Mouse (Mus musculus) frontal cortex, postnatal 36 days (tissue): ENCODE results near the gene Sephs2.
"Not testable (repeated sequence)": the region's sequence is repeated elsewhere in the genome, so short reads cannot be mapped to it uniquely, and the experiment has no call there.

ENCODE experiments used
- DNase-seq, 2 experiments: peaks; one replicate each; pipeline ENCODE4 v3.0.0; 2022; ENCODE audit warnings: low spot score in 2 of 2

Sephs2 gene

DNA sequence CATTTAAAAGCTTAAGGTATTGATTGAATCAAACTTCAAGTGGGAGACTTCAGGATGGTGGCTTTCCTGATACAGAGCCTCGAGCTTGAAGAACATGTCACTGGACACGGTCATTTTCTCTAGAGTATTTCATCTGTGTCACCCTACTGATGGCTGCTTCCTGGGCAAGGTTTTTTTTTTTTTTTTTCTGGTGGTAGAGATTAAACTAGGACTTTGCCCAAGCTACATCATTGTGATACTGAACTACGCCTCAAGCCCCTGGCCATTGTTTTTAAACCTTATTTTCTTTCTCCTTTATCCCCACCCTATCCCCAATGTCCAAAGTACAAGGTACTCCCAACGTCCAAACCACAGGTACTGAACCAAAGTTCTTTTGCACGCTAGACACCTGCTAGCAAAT is 3.2 kb downstream of the Sephs2 start:
- DNase-seq, result no peak

DNA sequence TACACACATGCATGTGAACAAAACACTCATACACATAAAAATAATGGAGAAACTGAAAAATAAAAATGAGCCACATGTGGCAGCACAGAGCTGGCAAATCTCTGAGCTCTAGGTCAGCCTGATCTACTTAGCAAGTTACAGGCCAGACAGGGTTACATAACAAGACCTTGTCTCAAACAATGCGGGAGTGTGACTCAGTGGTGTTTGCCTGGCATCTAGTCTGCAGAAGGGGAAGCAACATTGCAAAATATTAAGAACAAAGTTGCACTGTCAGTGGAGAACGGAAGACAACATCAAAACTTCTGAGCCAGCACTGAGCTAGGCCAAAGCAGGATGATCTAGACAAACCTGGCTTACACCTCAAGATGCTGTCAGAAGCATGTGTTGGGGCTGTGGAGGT is 3.6 kb downstream of the Sephs2 start:
- DNase-seq, result no peak

DNA sequence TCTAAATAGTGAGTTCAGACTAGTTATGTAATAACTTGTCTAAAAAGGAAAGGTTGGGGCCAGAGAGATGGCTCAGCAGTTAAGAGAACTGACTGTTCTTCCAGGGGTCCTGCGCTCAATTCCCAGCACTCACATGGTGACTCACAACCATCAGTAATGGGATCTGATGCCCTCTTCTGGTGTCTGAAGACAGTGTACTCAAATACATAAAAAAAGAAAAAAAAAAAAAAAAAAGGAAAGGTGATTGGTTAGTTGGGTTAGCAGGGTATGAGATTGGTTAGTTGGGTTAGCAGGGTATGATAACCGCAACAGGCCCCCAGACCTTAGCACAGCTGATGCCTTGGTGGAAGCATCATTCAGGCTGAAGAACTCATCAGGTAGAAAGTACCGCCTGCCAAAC is 10.3 kb downstream of the Sephs2 start:
- no peak for DNase-seq

DNA sequence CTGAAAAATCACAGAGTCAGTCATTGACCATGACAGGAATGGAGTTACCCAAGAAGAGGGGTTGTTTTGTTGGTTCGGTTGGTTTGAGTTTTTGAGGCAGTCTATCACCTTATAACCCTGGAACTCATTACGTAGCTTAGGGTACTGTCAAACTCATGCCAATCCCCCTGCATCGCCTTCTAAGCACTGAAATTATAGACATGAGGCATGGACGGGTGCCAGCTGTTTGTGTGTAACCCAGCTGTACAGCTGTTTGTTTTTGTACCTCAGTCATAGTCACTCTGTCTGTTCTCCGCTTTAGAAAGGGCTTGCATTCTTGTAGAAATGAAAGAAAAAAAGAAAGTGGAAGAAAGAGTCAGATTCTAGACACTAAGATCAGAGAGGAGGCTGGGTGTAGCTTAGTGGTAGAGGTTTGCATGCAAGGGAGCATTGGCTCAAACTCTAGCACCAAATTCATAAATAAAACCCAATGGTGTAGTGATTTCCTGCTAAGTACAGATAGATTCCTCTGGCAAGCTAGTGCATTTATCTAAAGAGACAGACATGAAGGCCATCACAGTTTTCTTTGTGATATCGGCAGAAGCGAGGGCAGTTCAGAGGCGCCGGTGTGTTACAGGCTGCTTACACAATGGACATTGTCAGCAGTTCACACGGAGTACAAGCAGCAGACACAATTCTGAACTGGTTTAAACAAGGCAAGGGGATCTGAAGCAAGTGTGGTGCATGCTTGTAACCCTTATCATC is 11.5 kb downstream of the Sephs2 start:
- DNase-seq, result no peak

DNA sequence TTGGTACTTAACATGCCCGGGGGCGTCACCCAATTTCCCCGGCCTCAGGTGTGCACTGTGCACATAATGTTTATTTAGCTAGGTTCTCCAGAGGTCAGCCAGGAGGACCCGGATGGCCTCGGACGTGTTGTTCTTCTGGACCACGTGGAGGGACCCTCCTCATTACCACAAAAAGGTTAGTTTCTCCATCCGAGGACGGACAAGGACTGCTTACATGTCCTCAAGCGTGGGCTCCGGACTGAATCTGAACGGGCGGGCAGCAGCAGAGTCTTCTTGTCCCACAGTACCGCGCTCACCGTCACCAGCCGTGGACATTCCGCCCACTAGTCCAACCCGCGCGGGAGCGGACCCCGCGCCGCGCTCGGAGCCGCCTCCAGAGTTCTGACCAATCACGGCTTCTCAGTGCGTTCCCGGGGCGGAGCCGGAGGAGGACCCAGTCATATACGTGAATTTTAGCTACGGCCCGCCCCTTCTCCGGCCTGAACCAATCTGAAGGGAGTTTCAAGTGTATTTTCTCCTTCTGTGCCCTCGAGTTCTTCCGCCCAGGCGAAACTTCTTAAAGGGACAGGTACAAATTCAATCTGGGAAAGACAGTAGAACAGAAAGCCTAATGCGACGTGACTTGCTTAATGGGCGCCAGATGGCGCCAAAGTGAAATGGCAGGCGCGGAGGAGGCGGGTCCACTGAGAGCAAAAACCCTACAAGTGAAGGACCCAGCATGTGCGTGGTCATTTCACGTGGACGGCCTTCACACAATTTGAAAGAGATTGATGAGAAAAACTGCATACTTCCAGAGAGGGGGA is 13.3 kb downstream of the Sephs2 start, which contains the start of gene Dctpp1:
Dctpp1 (minus strand) TSS at position 401 of the 803 bp plus-strand sequence.
- DNase-seq, result peak; percentile 96 to 99

DNA sequence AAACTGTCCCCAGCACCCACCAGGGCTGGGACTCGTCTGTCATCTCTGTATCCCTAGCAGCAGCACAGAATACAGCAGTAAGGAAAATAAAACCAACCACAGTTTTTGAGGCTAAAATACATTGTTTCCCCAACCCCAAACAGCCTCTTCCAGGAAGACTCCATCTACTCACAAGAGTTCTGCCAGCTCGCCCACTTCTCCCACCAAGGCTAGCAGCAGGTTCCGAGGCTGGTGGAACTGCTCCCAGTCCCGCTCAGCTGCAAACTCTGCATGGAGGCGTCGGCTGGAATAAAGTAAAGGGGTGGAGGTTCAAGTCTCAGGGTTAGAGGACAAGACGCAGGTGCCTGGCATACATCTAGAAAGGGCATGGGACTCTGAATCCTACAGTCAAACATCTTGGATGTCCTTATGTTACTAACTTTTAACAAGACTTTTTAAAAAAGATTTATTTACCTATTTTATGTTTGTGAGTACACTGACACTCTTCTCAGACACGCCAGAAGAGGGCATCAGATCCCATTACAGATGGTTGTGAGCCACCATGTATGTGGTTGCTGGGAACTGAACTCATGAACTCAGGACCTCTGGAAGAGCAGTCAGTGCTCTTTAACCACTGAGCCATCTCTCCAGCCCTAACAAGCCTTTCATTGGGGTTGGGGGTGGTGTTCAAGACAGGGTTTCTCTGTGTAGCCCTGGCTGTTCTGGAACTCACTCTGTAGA is 14.5 kb downstream of the Sephs2 start:
- DNase-seq, result peak in 1 of 2 experiments; percentile 50

DNA sequence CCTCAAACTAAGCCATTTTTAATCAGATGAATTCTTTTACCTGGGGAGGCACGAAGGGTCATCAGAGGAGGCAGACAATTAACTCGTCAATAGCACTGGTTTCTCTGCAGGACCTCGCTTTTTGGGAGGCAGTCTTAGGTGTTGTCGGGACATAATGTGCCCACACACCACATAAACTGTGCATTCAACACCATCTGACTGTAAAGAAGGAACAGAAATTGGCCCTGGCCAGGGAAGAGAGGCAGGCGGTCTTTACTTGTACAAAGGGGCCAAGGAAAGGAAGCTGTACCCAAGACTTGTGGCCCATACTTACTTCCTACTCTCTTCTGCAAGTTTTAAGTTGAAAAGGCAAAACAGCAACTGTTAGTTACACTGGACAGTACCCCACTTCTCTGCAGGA is 17.3 kb downstream of the Sephs2 start:
- no peak for DNase-seq

DNA sequence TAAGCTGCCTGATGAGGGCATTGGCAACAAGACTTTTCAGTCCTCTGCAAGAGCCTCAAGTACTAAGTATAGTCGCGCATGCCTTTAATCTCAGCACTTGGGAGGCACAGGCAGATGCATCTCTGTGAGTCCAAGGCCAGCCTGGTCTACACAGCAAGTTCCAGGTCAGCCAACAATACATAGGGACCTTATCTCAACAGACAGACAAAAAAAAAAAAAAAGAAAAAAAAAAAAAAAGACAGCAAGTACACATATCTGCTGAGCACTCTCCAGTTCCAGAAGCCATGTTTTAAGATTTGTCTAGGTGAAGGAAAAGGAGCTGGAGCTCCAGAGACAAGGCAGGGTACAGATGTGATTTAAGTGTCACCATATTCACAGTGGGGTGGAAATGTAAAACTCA is 17.9 kb downstream of the Sephs2 start:
- DNase-seq, result no peak

DNA sequence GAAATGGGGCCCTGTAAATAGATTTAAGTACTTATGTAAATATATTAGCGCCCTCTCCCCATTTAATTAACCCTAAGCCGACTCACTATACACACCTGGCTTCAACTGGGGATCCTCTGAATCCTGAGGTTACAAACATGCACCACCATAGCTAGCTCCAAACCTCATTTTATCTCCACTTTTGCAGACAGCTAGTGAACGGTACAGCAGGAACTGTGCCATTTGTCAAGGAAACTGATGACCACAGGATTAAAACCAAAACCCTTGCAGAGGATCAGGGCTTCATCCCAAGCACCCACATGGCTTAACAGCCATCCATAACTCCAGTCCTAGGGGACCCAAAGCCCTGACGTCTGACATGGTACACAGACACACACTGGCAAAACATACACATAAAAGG is 18.8 kb downstream of the Sephs2 start:
- no peak for DNase-seq

DNA sequence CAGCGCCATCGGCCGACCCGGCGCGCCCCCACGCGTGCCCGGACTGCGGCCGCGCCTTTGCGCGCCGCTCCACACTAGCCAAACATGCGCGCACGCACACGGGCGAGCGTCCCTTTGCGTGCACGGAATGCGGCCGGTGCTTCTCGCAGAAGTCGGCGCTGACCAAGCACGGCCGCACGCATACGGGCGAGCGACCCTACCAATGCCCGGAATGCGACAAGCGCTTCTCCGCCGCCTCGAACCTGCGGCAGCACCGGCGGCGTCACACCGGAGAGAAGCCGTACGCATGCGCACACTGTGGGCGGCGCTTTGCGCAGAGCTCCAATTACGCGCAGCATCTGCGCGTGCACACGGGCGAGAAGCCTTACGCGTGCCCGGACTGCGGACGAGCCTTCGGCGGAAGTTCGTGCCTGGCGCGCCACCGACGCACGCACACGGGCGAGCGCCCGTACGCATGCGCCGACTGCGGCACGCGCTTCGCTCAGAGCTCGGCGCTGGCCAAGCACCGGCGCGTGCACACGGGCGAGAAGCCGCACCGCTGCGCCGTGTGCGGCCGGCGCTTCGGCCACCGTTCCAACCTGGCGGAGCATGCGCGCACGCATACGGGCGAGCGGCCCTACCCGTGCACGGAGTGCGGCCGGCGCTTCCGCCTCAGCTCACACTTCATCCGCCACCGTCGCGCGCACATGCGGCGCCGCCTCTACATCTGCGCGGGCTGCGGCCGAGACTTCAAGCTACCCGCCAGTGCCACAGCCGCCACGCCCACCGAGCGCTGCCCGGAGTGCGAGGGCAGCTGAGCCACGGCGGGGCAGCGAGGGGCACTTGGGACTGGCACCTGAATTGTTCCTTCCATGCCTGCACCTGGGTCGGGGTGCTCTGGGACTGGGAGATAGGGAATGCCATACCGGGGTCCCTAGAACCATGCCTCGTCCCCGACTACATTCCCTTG is 19.8 kb downstream of the Sephs2 start:
- DNase-seq, result peak; percentile 94 to 97

DNA sequence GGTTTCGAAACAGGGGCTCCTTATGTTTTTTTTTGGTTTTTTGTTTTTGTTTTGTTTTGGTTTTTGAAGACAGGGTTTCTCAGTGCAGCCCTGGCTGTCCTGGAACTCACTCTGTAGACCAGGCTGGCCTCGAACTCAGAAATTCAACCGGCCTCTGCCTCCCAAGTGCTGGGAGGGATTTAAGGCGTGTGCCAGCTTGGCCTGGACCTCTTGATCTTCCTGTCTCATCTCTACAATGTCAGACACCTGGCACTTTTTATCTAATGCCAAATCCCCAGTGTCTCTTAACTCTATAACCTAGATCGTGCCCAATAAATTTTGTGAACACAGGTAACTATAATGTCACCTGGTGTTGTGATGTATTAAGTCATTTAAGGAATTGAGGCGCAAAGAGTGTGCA is 20.5 kb downstream of the Sephs2 start:
- DNase-seq, result no peak

DNA sequence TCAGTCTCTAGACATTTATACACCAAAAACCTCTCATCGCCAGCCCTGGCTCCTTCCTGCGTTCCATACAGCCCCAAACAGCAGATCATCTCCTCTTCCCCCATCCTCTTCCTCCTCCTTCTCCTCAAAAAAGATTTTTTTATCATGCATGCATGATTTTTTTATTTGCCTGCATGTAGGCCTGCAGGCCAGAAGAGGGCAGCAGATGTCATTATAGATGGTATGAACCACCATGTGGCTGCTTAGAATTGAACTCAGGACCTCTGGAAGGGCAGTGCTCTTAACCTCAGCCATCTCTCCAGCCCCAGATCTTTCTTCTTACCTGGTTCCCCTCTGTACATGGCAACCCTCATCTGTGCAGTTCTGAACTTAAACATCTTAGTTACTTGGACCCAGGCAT is 21.4 kb downstream of the Sephs2 start:
- DNase-seq, result no peak

DNA sequence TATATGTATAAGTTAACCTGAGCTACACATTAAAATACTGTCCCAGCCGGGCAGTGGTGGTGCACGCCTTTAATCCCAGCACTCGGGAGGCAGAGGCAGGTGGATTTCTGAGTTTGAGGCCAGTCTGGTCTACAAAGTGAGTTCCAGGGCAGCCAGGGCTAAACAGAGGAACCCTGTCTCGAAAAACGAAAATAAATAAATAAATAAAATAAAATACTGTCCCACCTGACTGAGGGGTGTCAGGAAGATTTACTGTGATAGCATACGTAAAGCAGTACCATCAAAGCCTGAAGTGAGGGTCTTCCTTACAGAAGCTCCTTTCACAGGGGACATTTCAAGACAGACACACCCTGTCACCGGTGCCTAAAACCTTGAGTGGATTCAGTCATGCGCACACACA is 23.3 kb downstream of the Sephs2 start:
- not testable (repeated sequence) for DNase-seq

DNA sequence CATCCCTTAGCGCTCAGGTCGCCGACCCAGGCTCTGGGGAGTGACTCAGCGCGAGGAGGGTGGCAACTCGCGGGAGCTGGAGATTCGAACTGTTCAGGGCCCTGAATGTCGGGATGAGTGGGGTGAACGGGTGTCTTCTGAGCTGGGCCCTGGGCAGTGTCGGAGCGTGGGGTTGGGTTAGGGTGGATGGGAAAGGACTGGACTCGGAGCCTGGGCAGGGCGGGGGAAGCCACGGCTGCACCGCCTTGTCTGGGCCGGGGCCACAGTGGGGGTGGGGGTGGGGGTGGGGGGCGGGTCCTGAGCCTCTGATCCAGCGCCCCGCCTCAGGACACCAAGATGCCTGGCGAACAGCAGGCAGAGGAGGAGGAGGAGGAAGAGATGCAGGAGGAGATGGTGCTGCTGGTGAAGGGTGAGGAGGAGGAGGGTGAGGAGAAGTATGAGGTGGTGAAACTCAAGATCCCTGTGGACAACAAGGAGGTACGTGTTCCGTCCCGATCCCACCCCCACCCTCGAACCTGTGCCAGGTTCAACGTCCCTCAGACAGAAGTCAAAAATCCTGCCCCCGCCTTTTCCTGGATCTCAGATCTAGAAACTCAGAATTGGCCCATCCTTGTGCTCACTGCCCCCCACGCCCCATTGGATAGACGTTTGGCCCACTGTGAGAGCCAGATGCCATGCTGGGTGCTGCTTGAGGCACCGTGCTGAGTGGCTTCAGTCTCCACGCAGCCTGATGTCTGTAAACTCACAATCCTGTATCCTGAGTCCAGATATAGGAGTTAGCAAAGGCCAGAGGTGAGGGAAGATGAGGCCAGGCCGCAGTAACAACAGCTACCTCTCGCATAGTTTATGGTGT is 29.0 kb downstream of the Sephs2 start:
- DNase-seq, result no peak

DNA sequence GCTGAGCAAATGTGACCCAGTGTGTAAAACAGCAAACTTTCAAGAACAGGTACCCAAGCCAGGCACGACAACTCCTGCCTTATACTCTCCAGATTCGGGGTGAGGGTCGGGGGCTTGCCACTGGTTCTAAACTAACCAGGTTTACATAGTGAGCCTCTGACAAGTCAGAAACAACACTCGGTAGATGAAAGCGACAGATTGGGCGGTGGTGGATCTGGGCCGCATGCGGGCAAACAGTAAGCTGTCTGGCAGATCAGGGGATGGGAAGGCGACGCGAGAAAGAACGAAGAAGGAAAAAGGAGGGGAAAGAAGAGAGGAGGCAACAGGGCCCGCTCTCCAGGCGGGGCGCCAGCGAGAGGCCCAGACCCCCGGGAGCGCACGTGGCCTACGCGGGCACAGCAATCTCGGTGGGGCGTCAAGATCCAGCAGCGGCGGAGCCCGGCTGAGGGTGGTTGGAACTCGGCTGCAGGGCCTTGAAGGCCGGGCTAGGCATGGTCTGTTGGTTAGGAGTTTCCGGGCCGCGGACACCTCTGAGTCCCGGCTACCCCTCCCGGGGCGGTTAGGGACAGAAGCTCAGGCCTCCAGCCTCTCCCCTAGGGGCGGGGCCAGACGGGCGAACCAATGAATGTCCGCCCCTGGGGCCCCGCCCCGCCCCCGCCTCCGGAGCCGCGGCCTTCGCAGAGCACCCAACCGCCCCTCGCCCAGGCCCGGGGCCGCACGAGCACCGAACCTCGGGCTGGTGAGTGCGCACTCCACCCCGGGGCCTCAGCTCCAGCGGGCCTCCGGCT is 29.8 kb downstream of the Sephs2 start, which contains the start of gene Zfp771:
Zfp771 (plus strand) TSS at position 405 of the 788 bp plus-strand sequence.
- DNase-seq, result peak; percentile 88 to 92

DNA sequence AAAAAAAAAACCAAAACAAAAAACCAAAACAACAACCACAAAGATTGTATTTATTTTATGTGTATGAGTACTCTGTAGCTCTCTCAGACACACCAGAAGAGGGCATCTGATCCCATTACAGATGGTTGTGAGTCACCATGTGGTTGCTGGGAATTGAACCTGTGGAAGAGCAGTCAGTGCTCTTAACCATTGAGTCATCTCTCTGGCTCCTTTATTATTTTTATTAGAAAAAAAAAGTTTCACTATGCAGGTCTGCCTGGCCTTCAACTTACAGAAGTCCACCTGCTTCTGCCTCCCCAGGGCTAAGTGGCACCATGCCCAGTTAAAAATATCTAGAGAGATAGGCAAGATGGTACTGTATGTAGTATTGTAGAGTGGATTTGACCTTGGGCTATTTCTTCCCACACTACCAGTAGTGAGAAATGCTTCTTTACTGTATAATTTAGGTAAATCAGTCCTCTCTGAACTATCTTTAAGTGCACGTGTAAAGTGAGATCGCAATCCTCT is 30.4 kb downstream of the Sephs2 start:
- no peak for DNase-seq

DNA sequence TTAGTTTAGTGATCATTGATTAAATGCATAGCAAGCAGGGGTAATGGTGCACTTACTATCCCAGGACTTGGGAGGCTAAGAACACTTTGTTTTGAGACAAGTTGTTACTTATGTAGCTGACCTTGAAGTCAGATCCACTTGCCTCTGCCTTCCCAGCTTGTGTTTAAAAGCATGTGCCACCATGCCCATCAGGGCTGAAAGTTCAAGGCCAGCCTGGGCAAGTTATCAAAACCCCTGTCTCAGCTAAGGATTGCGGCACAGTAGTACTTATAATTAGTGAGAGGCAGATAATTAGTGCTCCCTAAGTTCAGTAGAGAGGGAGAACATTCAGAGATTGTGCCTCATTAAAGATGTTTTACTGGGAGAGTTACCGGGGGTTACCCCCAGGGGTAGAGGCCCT is 39.1 kb downstream of the Sephs2 start:
- DNase-seq, result no peak

DNA sequence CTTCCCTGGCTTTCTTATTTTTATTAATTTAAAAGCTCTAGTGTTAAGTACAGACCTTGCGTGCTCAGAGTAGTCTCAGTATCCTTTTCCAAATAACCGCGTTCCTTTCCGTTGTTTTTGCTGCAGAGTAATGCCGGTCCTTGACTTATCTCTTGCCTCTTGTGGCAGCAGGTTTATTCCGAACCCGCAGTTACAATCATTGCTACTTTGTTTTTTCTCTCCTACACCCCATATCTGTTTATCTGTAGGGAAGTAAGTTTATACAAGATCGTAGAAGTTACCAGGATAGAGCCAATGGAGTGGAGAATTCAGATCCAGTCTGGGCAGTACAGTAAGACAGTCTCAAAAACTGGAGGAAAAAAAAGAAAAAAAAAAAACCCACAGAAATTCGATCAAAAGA is 40.1 kb downstream of the Sephs2 start:
- no peak for DNase-seq

DNA sequence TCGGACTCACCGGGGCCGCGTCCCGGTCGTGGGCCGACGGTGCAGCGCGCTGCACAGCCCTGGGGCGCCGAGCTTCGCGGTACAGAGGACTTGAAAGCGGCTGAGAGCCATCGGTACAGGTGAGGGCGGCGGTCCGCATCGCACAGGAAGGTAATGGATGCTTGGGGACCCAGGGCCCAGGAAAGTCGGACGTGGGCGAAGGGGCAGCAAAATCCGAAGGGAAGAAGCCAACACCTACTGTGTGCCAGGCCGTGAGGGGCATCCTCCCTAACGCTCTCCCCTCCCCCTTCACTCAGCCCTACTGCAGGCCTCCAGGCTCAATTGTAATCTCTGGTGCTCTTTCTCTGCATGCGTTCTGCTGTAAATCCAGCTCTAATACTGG is 40.5 kb downstream of the Sephs2 start:
- DNase-seq, result no peak
